Mouse (Mus musculus): ENCODE results near the gene Gm49355. TPM values are rescaled to one million over a fixed set of nuclear protein-coding genes. Genes with fewer than 3 reads are reported as not detected.
"Not testable (repeated sequence)": the region's sequence is repeated elsewhere in the genome, so short reads cannot be mapped to it uniquely, and the experiment has no call there.

Gm49355 gene
- polyA plus RNA-seq (2015; fragmentation: Nextera tagmentation; extraction: Ambion mirVana): 0.03 and 0.10 TPM in 2 replicates

GRCm38 (mm10) chr14:12283641-12284040 is at the start of gene Gm49355:
Gene Gm49355 (plus strand): TSS chr14:12283976.
- Histone ChIP-seq H3K4me1 (replicated peaks) (no peaks in the 10 kb centered on the region), H3K4me3 (replicated peaks) (peak within 1 kb of the TSS; percentile 79), H3K9me3 (replicated peaks) (no peaks in the 10 kb centered on the region), H3K27ac (replicated peaks) (peak within 1 kb of the TSS; percentile 87), H3K27me3 (peaks cover 5% of the 10 kb centered on the region), H3K4me2 (peak within 1 kb of the TSS; percentile 78), H3K9ac (peak within 1 kb of the TSS; percentile 82), H3K36me3 (replicated peaks) (no peaks in the 10 kb centered on the region)
- WGBS (ENCODE audit: insufficient replicate concordance): 62% methylated on average over 6 of the region's 6 CpGs
- no peak for ATAC-seq (ENCODE audit: insufficient read depth)

- no peak overlapping the region for H3K4me3 ChIP-seq (replicated peaks)
- H3K9me3 ChIP-seq (replicated peaks): no peaks in the 10 kb centered on the region
- no peaks in the 10 kb centered on the region for H3K27me3 ChIP-seq
- H3K36me3 ChIP-seq (replicated peaks): no peaks in the 10 kb centered on the region
- H3K4me2 ChIP-seq: no peak overlapping the region
- H3K4me1 ChIP-seq (replicated peaks): no peaks in the 10 kb centered on the region
- WGBS (ENCODE audit: insufficient replicate concordance): 36% methylated on average over 4 of the region's 4 CpGs
- no peak overlapping the region for H3K27ac ChIP-seq (replicated peaks)
- no peak for ATAC-seq (ENCODE audit: insufficient read depth)
- H3K9ac ChIP-seq: no peak overlapping the region
These were observed 40.0 kb upstream of the Gm49355 start for GRCm38 (mm10) chr14:12243726-12244125.

- no peak overlapping the region for H3K9ac ChIP-seq
- H3K4me3 ChIP-seq (replicated peaks): no peak overlapping the region
- no peaks in the 10 kb centered on the region for H3K4me1 ChIP-seq (replicated peaks)
- no peak overlapping the region for H3K4me2 ChIP-seq
- H3K27ac ChIP-seq (replicated peaks): no peak overlapping the region
- no peaks in the 10 kb centered on the region for H3K36me3 ChIP-seq (replicated peaks)
- no peak for ATAC-seq (ENCODE audit: insufficient read depth)
- H3K27me3 ChIP-seq: no peaks in the 10 kb centered on the region; the same call in 1 of the 2 replicates
- no peaks in the 10 kb centered on the region for H3K9me3 ChIP-seq (replicated peaks)
- 40% methylated on average over 3 of the region's 3 CpGs for WGBS (ENCODE audit: insufficient replicate concordance)
These were observed 7.7 kb upstream of the Gm49355 start for GRCm38 (mm10) chr14:12276031-12276430.

DNA sequence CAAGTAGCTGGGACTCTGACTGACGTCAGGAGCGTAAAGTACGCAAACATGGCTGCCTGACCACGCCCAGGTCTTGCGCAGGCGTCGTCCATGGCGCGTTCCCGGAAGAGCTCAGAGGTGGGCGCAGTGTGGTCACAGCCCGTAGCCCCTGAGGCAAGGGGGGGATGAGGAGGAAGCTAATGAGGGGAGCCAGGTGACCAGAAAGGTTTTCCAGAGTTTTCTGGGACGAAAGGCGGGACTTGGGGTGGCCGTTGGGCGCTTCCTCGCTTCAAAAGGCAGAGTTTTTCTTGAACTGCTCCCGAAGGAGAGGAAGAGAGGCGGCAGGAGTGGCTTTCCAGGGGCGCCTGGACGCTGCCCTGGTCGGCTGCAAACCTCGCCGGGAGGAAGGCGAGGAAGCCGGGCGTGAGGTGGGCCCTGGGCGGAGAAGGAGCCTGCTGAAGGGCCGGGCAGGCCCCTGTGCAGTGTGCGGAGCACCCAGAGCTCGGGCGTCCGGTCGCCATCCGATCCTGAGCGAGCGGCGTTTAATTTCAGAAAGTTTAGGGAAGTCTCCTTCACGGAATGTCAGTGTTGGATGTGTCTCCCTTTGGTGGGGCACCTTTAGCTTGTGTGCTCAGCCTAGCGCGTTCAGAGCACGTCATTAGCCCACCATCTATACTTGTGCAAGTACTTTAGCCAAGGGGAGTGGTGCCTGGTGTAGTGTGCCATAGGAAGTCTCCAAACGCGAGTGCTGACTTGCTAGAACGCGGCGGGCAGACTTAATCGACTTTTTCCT is 551 bp downstream of the Gm49355 start, which contains the start of gene 3830406C13Rik:
3830406C13Rik (plus strand) TSS at position 33 of the 772 bp plus-strand sequence.
- Histone ChIP-seq H3K27me3 (peaks cover 5% of the 10 kb centered on the region), H3K9me3 (replicated peaks) (no peaks in the 10 kb centered on the region), H3K9ac (peak within 1 kb of the TSS; percentile 82), H3K4me1 (replicated peaks) (no peaks in the 10 kb centered on the region), H3K36me3 (replicated peaks) (0 out of 2 replicates have a peak, but pooled peaks cover 6% of the 10 kb centered on the region), H3K4me2 (peak within 1 kb of the TSS; percentile 78), H3K4me3 (replicated peaks) (peak within 1 kb of the TSS; percentile 79), H3K27ac (replicated peaks) (peak within 1 kb of the TSS; percentile 87)
- peak; percentile 91 for ATAC-seq (ENCODE audit: insufficient read depth)
- under 1% methylated on average over 48 of the region's 48 CpGs for WGBS (ENCODE audit: insufficient replicate concordance)

DNA sequence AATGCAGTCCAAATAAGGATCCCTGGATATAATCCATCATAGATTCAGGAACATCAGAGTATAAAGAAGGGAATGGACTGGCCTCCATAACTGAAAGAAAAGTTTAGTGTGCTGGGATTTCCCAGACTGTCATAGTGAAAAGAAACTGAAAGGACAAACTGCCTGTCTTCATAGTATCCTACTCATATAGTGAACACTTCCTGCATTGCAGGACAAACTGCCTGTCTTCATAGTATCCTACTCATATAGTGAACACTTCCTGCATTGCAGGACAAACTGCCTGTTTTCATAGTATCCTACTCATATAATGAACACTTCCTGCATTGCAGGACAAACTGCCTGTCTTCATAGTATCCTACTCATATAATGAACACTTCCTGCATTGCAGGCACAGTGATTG is 6.0 kb downstream of the Gm49355 start:
- H3K27me3 ChIP-seq; H3K4me3 ChIP-seq (replicated peaks); H3K4me1 ChIP-seq (replicated peaks); H3K9me3 ChIP-seq (replicated peaks); H3K36me3 ChIP-seq (replicated peaks); H3K4me2 ChIP-seq; ATAC-seq (ENCODE audit: insufficient read depth); H3K27ac ChIP-seq (replicated peaks); H3K9ac ChIP-seq: not testable (repeated sequence)

DNA sequence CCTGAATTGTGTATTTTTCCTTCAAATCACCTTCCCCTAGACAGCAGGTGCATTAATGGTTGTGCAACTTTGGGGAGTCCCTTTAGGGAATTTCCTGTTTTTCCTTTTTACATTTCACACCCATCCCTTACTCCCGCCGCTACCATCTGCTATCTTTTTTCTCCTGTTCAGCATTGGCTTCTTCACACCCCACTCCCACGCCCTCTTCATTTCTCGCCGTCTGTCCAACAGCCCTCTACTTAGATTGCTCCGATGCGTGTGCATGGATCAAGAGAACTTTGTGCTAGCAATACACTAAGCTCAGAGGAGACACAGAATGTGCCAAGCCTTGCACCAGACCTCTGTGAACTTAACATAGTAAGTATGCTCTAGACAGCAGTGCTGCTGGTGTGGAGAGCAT is 12.6 kb downstream of the Gm49355 start:
- no peak overlapping the region for H3K9ac ChIP-seq
- H3K4me2 ChIP-seq: no peak overlapping the region
- WGBS (ENCODE audit: insufficient replicate concordance): 91% methylated on average over 7 of the region's 7 CpGs
- H3K9me3 ChIP-seq (replicated peaks): no peaks in the 10 kb centered on the region
- no peak overlapping the region for H3K4me3 ChIP-seq (replicated peaks)
- no peak overlapping the region for H3K27ac ChIP-seq (replicated peaks)
- no peaks in the 10 kb centered on the region for H3K4me1 ChIP-seq (replicated peaks)
- no peaks in the 10 kb centered on the region for H3K27me3 ChIP-seq
- peaks cover 8% of the 10 kb centered on the region; the same call in 1 of the 2 replicates for H3K36me3 ChIP-seq (replicated peaks)
- ATAC-seq (ENCODE audit: insufficient read depth): no peak

DNA sequence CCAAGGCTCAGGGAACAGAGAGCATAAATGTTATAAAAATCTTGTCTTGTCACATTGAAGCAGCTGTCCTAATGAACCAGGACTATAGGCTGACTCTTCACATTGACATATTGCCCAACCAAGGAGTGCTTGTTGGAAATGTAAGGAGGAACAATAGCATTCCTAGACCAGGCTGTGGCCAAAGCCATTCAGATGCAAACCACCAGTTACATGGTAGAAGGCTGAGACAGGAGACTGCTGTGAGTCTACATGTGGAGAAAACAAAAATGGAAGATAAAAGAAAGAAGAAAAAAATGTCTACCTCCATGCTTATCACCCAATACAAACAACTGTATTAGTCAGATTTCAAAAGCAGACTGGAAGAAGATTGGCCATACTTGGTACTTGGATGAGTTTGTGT is 15.4 kb downstream of the Gm49355 start:
- H3K4me2 ChIP-seq: no peak overlapping the region
- H3K4me3 ChIP-seq (replicated peaks): no peak overlapping the region
- no peak for ATAC-seq (ENCODE audit: insufficient read depth)
- no peaks in the 10 kb centered on the region for H3K4me1 ChIP-seq (replicated peaks)
- no peaks in the 10 kb centered on the region for H3K27me3 ChIP-seq
- no peaks in the 10 kb centered on the region for H3K9me3 ChIP-seq (replicated peaks)
- peaks cover 8% of the 10 kb centered on the region; the same call in 1 of the 2 replicates for H3K36me3 ChIP-seq (replicated peaks)
- H3K9ac ChIP-seq: no peak overlapping the region
- no peak overlapping the region for H3K27ac ChIP-seq (replicated peaks)

DNA sequence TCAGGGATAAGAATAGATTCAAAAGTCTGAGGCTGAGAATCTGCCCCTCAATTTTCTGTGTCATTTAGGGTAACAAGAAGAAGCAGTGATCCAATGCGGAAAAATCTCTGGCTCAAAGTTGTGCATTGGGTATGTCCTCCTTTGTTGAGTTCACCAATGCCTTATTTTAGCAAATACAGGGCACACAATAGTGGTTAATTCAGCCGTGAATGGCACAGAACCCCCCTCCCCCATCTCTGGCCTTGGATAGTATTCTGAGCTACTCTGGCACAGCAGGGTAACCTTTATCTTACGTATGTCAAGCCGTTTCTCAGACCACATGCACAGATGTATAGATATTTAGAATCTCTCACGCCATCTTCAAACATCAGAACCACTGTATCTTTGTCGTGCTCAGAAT is 15.9 kb downstream of the Gm49355 start:
- H3K36me3 ChIP-seq (replicated peaks): peaks cover 8% of the 10 kb centered on the region; the same call in 1 of the 2 replicates
- no peak overlapping the region for H3K4me2 ChIP-seq
- no peaks in the 10 kb centered on the region for H3K27me3 ChIP-seq
- 69% methylated on average over 6 of the region's 6 CpGs for WGBS (ENCODE audit: insufficient replicate concordance)
- no peak for ATAC-seq (ENCODE audit: insufficient read depth)
- no peaks in the 10 kb centered on the region for H3K4me1 ChIP-seq (replicated peaks)
- no peak overlapping the region for H3K4me3 ChIP-seq (replicated peaks)
- no peak overlapping the region for H3K27ac ChIP-seq (replicated peaks)
- no peaks in the 10 kb centered on the region for H3K9me3 ChIP-seq (replicated peaks)
- no peak overlapping the region for H3K9ac ChIP-seq

DNA sequence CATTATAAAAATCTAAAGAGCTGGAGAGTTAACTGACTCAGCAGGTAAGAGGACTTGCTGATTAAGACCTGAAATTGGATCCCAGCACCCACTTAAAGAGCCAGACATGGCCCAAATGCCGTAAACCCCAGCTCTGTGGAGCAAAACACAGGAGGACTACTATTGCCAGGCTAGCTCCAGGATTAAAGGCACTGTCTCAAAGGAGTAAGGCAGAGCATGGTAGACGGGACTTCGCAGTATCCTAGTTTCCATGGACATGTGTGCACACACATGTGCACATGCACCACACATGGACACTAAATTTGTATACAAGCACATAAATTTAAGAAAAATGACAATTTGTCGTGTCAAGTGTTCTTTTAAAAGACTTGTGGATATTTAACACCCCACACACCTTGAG is 16.5 kb downstream of the Gm49355 start:
- 72% methylated on average over 4 of the region's 4 CpGs for WGBS (ENCODE audit: insufficient replicate concordance)
- Histone ChIP-seq H3K4me1 (replicated peaks) (no peaks in the 10 kb centered on the region), H3K9ac (no peak overlapping the region), H3K4me3 (replicated peaks) (no peak overlapping the region), H3K27ac (replicated peaks) (no peak overlapping the region), H3K27me3 (no peaks in the 10 kb centered on the region), H3K9me3 (replicated peaks) (no peaks in the 10 kb centered on the region), H3K4me2 (no peak overlapping the region), H3K36me3 (replicated peaks) (peaks cover 8% of the 10 kb centered on the region; the same call in 1 of the 2 replicates)
- no peak for ATAC-seq (ENCODE audit: insufficient read depth)

- Histone ChIP-seq H3K27me3 (no peaks in the 10 kb centered on the region), H3K4me2 (no peak overlapping the region), H3K4me1 (replicated peaks) (no peaks in the 10 kb centered on the region), H3K36me3 (replicated peaks) (peaks cover 8% of the 10 kb centered on the region; the same call in 1 of the 2 replicates), H3K27ac (replicated peaks) (no peak overlapping the region), H3K9ac (no peak overlapping the region), H3K4me3 (replicated peaks) (no peak overlapping the region), H3K9me3 (replicated peaks) (no peaks in the 10 kb centered on the region)
- no peak for ATAC-seq (ENCODE audit: insufficient read depth)
- 62% methylated on average over 3 of the region's 3 CpGs for WGBS (ENCODE audit: insufficient replicate concordance)
These were observed 16.9 kb downstream of the Gm49355 start for GRCm38 (mm10) chr14:12300677-12301076.

DNA sequence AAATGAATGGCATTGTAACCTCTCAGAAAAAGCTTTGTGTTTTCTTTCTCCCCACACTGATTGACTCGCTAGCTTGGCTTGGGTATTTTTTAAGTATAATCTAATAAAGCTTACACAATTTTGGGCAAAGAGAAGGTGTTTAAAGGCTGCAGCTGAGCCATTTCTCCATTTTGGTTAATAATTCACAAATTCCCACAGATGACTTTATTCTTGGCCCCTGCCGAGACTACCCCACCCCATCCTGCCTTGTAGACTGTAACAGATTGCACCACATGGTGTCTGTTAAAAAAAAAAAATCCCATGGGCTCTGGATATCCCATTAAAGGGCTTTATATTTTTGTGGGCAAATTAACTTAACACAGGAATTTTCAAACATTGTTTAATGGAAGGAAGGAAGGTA is 19.3 kb downstream of the Gm49355 start:
- H3K4me1 ChIP-seq (replicated peaks): no peaks in the 10 kb centered on the region
- no peak for ATAC-seq (ENCODE audit: insufficient read depth)
- no peaks in the 10 kb centered on the region for H3K27me3 ChIP-seq
- H3K4me2 ChIP-seq: no peak overlapping the region
- no peak overlapping the region for H3K27ac ChIP-seq (replicated peaks)
- H3K9ac ChIP-seq: no peak overlapping the region
- WGBS (ENCODE audit: insufficient replicate concordance): 62% methylated on average over 2 of the region's 2 CpGs
- no peak overlapping the region for H3K4me3 ChIP-seq (replicated peaks)
- H3K36me3 ChIP-seq (replicated peaks): peaks cover 6% of the 10 kb centered on the region; the same call in 1 of the 2 replicates
- no peaks in the 10 kb centered on the region for H3K9me3 ChIP-seq (replicated peaks)

DNA sequence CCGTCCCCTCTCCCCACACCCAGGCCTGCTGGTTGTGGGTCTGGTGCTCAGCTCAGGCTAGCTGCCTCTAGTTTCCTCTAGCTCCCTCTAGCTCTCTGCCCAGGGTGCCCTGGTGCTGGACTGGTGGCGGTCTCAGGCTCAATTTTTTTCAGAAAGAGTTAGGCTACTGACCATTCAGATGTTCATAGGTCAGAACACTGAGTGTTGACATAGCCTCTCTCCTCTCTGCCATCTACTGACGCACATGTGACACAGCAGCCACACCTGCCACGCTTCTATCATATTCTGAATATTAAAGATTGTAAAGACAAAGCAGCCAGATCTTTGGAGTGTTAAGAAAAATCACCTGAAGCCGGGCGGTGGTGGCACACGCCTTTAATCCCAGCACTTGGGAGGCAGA is 49.8 kb downstream of the Gm49355 start:
- Histone ChIP-seq H3K27ac (replicated peaks) (no peak overlapping the region), H3K4me2 (no peak overlapping the region), H3K36me3 (replicated peaks) (no peaks in the 10 kb centered on the region), H3K9ac (no peak overlapping the region), H3K4me3 (replicated peaks) (no peak overlapping the region), H3K4me1 (replicated peaks) (no peaks in the 10 kb centered on the region), H3K27me3 (peaks cover 42% of the 10 kb centered on the region), H3K9me3 (replicated peaks) (no peaks in the 10 kb centered on the region)
- WGBS (ENCODE audit: insufficient replicate concordance): 51% methylated on average over 7 of the region's 7 CpGs
- no peak for ATAC-seq (ENCODE audit: insufficient read depth)
